Mouse (Mus musculus): Measurements from ENCODE around the gene Id4. TPM values are rescaled to one million over a fixed set of nuclear protein-coding genes. Genes with fewer than 3 reads are reported as not detected.

Id4 gene
- polyA plus RNA-seq, 1 experiment from 2014 or later = 18.6 TPM

DNA sequence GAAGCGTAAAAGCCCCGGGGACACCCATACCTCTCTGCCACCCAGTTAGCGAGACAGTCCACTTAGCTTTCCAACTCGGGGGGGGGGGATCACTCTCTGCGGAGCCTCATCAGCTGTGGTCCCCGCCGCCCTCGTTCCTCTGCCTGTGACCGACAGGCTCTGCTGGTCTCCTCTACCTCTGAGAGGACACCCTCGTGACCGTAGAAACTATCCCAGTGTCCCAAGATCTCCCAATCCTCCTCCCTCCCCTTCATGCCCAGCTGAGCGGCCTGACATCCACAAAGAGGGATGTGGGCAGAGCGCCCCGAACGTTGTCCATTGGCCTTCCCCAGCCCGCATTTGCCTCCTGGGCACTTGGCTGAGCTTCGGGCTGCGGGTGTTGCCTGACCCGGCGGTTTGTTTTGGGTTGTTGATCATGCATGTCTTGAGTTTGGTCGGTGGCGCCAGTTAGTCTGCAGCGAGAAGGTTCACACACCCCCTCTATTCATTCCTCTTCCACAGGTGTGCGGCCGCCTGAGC is 1.5 kb downstream of the Id4 start:
- under 1% methylated on average over 25 of the region's 25 CpGs for WGBS
- Histone ChIP-seq H3K27me3 (replicated peaks; ENCODE audit: low read depth, poor library complexity, severe bottlenecking) (peaks cover 32% of the 10 kb centered on the region), H3K27ac (replicated peaks) (peak overlapping the region; percentile 89)

GRCm38 (mm10) chr13:48265029-48265428 is 4.0 kb downstream of the Id4 start:
- Histone ChIP-seq H3K27me3 (replicated peaks; ENCODE audit: low read depth, poor library complexity, severe bottlenecking) (peaks cover 36% of the 10 kb centered on the region), H3K9me3 (no peaks in the 10 kb centered on the region), H3K4me3 (peak overlapping the region; percentile 86; the same call in 1 of the 2 replicates), H3K36me3 (replicated peaks) (no peaks in the 10 kb centered on the region), H3K27ac (replicated peaks) (no peak overlapping the region), H3K4me1 (peaks cover 20% of the 10 kb centered on the region)
- no peak for DNase-seq (ENCODE audit: low spot score)
- 75% methylated on average over 6 of the region's 6 CpGs for WGBS

More for the DNA sequence above, 1.5 kb downstream of the Id4 start:
- Histone ChIP-seq H3K36me3 (replicated peaks) (no peaks in the 10 kb centered on the region), H3K4me3 (peak overlapping the region; percentile 86), H3K9me3 (no peaks in the 10 kb centered on the region), H3K4me1 (peaks cover 27% of the 10 kb centered on the region)
- DNase-seq (ENCODE audit: low spot score) = peak; percentile 61

DNA sequence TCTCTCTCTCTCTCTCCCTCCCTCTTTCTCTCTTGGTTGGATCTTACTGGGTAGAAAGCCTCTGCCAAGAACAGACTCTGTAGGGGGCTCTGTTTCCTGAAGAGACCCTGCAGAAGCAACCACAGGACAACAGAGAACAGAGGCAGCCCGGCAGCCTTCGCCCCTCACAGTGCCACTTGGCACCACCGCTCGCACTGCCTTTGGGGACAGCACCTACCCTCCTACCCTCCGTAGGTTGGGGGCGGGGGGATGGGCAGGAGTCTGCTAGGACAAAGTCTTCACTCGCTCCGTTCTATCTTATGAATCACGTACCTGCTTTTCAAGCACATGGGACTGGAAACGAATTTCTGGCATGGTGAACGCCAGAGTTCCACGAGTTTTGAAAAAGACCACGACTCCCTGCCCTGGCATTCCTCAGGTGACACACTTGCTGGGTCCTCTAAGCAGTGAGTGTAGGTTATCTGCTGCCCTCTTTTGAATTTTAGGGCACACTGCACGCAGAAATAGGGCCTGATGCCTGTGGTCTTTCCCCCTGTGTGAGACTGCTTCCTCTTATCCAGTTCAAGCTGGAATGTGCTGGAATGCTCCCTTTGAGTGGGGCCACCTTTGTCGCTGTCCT is 12.5 kb downstream of the Id4 start:
- Histone ChIP-seq H3K4me1 (peaks cover 5% of the 10 kb centered on the region), H3K27ac (replicated peaks) (peak overlapping the region; percentile 76), H3K9me3 (no peaks in the 10 kb centered on the region), H3K27me3 (replicated peaks; ENCODE audit: low read depth, poor library complexity, severe bottlenecking) (peaks cover 11% of the 10 kb centered on the region; the same call in 1 of the 2 replicates), H3K4me3 (peak overlapping the region; percentile 47), H3K36me3 (replicated peaks) (no peaks in the 10 kb centered on the region)
- DNase-seq (ENCODE audit: low spot score) = peak; percentile 62
- 5% methylated on average over 15 of the region's 15 CpGs for WGBS

- no peaks in the 10 kb centered on the region for H3K36me3 ChIP-seq (replicated peaks)
- H3K9me3 ChIP-seq = no peaks in the 10 kb centered on the region
- H3K27me3 ChIP-seq (replicated peaks; ENCODE audit: low read depth, poor library complexity, severe bottlenecking) = peaks cover 6% of the 10 kb centered on the region; the same call in 1 of the 2 replicates
- 89% methylated on average over 1 of the region's 1 CpGs for WGBS
- no peak for DNase-seq (ENCODE audit: low spot score)
- H3K4me3 ChIP-seq = no peak overlapping the region
- peaks cover 5% of the 10 kb centered on the region for H3K4me1 ChIP-seq
- no peak overlapping the region for H3K27ac ChIP-seq (replicated peaks)
These were observed 13.1 kb downstream of the Id4 start for GRCm38 (mm10) chr13:48274107-48274506.

DNA sequence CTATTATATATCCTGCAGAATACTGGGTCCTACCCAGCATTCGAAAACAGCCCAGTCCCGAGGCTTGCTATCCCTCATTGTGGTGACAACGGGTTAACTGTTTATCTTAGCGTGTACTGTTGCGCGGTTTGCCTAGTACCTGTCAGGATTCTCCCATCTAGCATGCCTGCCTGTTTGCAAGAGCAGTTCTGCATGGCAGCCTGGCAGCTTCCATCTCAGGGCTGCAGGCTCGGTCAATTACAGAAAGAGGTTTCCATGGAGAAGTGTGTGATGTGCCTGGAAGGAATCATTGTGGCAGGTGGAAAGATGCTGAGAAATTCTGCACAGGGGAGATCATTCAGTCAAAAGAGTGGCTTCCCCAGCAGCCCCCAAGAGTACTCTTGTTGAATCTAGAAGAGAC is 16.0 kb downstream of the Id4 start:
- Histone ChIP-seq H3K27ac (replicated peaks) (no peak overlapping the region), H3K27me3 (replicated peaks; ENCODE audit: low read depth, poor library complexity, severe bottlenecking) (peaks cover 3% of the 10 kb centered on the region; the same call in 1 of the 2 replicates), H3K36me3 (replicated peaks) (no peaks in the 10 kb centered on the region), H3K4me1 (peaks cover 5% of the 10 kb centered on the region), H3K4me3 (no peak overlapping the region), H3K9me3 (no peaks in the 10 kb centered on the region)
- DNase-seq (ENCODE audit: low spot score) = no peak
- 83% methylated on average over 7 of the region's 7 CpGs for WGBS

DNA sequence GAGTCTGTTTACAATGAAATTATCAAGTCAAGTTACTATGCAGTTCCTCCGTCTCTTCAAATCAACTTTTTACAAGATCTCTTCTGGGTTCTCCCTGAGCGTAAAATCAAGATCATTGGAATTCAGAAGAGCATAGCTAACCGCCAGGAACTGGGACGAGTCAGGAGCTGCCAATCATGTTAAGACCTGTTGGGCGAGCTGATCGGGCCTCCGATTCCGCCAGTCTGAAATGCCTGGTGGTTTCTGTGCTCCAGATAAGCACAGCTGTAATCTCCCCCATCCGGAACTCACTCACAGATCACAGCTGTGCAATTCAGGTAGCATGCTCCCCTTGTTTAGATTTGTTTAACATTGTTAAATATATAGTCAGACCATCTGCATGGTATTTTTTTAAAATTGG is 23.4 kb downstream of the Id4 start:
- no peaks in the 10 kb centered on the region for H3K36me3 ChIP-seq (replicated peaks)
- H3K27ac ChIP-seq (replicated peaks) = no peak overlapping the region
- no peak overlapping the region for H3K4me3 ChIP-seq
- no peaks in the 10 kb centered on the region for H3K4me1 ChIP-seq
- 83% methylated on average over 9 of the region's 9 CpGs for WGBS
- peak; percentile 20 for DNase-seq (ENCODE audit: low spot score)
- no peaks in the 10 kb centered on the region for H3K27me3 ChIP-seq (replicated peaks; ENCODE audit: low read depth, poor library complexity, severe bottlenecking)
- H3K9me3 ChIP-seq = no peaks in the 10 kb centered on the region

- DNase-seq (ENCODE audit: low spot score) = no peak
- no peak overlapping the region for H3K4me3 ChIP-seq
- no peaks in the 10 kb centered on the region for H3K9me3 ChIP-seq
- H3K4me1 ChIP-seq = no peaks in the 10 kb centered on the region
- H3K27me3 ChIP-seq (replicated peaks; ENCODE audit: low read depth, poor library complexity, severe bottlenecking) = no peaks in the 10 kb centered on the region
- no peak overlapping the region for H3K27ac ChIP-seq (replicated peaks)
- no peaks in the 10 kb centered on the region for H3K36me3 ChIP-seq (replicated peaks)
- 79% methylated on average over 9 of the region's 9 CpGs for WGBS
These were observed 24.1 kb downstream of the Id4 start for GRCm38 (mm10) chr13:48284918-48285693.

GRCm38 (mm10) chr13:48290427-48290826 is 29.4 kb downstream of the Id4 start:
- WGBS = 70% methylated on average over 13 of the region's 13 CpGs
- no peak overlapping the region for H3K27ac ChIP-seq (replicated peaks)

DNA sequence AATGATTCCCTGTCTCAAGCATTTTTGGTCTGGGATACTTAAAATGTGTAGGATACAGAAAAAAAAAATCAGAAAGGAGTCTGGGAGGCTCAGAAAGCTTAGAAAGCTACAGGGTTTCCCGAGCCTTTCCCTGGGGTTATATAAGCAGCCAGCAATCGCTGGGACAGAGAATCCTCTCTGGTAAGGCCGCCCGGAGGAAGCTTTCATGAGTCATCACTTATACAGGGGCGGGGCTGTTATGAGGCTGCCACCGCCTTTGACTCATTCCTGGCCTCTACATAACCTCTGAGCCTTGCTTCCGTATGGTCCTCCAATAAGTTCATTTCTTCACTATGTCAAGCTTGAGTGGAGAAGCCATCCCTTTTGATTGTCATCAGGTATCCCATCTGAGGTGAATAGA is 53.5 kb downstream of the Id4 start:
- H3K27me3 ChIP-seq (replicated peaks; ENCODE audit: low read depth, poor library complexity, severe bottlenecking) = peaks cover 44% of the 10 kb centered on the region
- no peaks in the 10 kb centered on the region for H3K9me3 ChIP-seq
- no peak overlapping the region for H3K4me3 ChIP-seq
- H3K36me3 ChIP-seq (replicated peaks) = no peaks in the 10 kb centered on the region
- peaks cover 17% of the 10 kb centered on the region for H3K4me1 ChIP-seq
- no peak overlapping the region for H3K27ac ChIP-seq (replicated peaks)
- DNase-seq (ENCODE audit: low spot score) = no peak
- WGBS = 77% methylated on average over 7 of the region's 7 CpGs

More at GRCm38 (mm10) chr13:48290427-48290826, 29.4 kb downstream of the Id4 start:
- Histone ChIP-seq H3K4me1 (peaks cover 4% of the 10 kb centered on the region; the same call in 1 of the 2 replicates), H3K9me3 (no peaks in the 10 kb centered on the region), H3K36me3 (replicated peaks) (no peaks in the 10 kb centered on the region), H3K27me3 (replicated peaks; ENCODE audit: low read depth, poor library complexity, severe bottlenecking) (no peaks in the 10 kb centered on the region), H3K4me3 (no peak overlapping the region)
- no peak for DNase-seq (ENCODE audit: low spot score)
